Mouse (Mus musculus) MEL (cell line): ENCODE results near the gene Cacng5. TPM values are rescaled to one million over a fixed set of nuclear protein-coding genes. Genes with fewer than 3 reads are reported as not detected.

Experiments
- DNase-seq: peaks from one replicate; pipeline ENCODE4 v3.0.0; 2011; ENCODE audit warnings: low read depth, low spot score
- H3K27ac ChIP-seq: 2 replicates; pipeline ENCODE4 v1.5.1; 2012; ENCODE audit warnings: low read depth, mild to moderate bottlenecking, control low read depth, low read length, moderate library complexity; ENCODE audit not compliant: control insufficient read depth
- H3K27me3 ChIP-seq, 2 experiments: fragments of 150-350 bp in 1 of 2; sonication (generic) in 1 of 2; 2 replicates each; pipeline ENCODE4 v1.6.1; 2012; ENCODE audit warnings: low read length in 2 of 2, mild to moderate bottlenecking in 2 of 2, improper control_type of control experiment in 1 of 2, moderate library complexity in 1 of 2; ENCODE audit not compliant: insufficient read depth in 2 of 2, control insufficient read depth in 1 of 2
- H3K36me3 ChIP-seq, 2 experiments: 2 replicates each; pipeline ENCODE4 v1.6.1; 2012 to 2014; ENCODE audit warnings: low read length in 2 of 2, improper control_type of control experiment in 1 of 2, inconsistent platforms in 1 of 2, mild to moderate bottlenecking in 1 of 2; ENCODE audit not compliant: insufficient read depth in 2 of 2, control insufficient read depth in 1 of 2
- H3K4me1 ChIP-seq, 2 experiments: fragments of 150-350 bp in 1 of 2; sonication (generic) in 1 of 2; 2 replicates each; pipeline ENCODE4 v1.6.1; 2012; ENCODE audit warnings: low read length in 2 of 2, improper control_type of control experiment in 1 of 2, mild to moderate bottlenecking in 1 of 2; ENCODE audit not compliant: insufficient read depth in 2 of 2, control insufficient read depth in 1 of 2
- H3K4me3 ChIP-seq, 2 experiments: fragments of 150-350 bp in 1 of 2; sonication (generic) in 1 of 2; 2 replicates each; pipeline ENCODE4 v1.5.1; 2012; ENCODE audit warnings: low read depth in 2 of 2, low read length in 2 of 2, mild to moderate bottlenecking in 2 of 2, moderate library complexity in 2 of 2, control low read depth in 1 of 2, improper control_type of control experiment in 1 of 2; ENCODE audit not compliant: control insufficient read depth in 1 of 2, insufficient read depth in 1 of 2
- H3K79me2 ChIP-seq: 2 replicates; pipeline ENCODE4 v1.6.1; 2012; ENCODE audit warnings: mild to moderate bottlenecking, low read length, moderate library complexity; ENCODE audit not compliant: control insufficient read depth, poor library complexity, insufficient read depth
- H3K9ac ChIP-seq: 2 replicates; pipeline ENCODE4 v1.6.1; 2012; ENCODE audit warnings: low read depth, mild to moderate bottlenecking, control low read depth, low read length, moderate library complexity; ENCODE audit not compliant: control insufficient read depth, poor library complexity, severe bottlenecking
- H3K9me3 ChIP-seq: fragments of 150-350 bp; sonication (generic); replicated peaks from 2 replicates; pipeline ENCODE4 v1.6.1; 2012; ENCODE audit warnings: mild to moderate bottlenecking, low read length, improper control_type of control experiment, moderate library complexity; ENCODE audit not compliant: insufficient read depth
- BHLHE40 ChIP-seq: IDR thresholded peaks from 2 replicates; pipeline ENCODE4 v1.6.1; 2012; ENCODE audit warnings: low read depth, mild to moderate bottlenecking, inconsistent platforms, low read length, improper control_type of control experiment, borderline replicate concordance
- CTCF ChIP-seq, 3 experiments: IDR thresholded peaks in 2 of 3; conservative IDR thresholded peaks in 1 of 3; 2 replicates each; pipeline ENCODE4 v1.5.1; 2011 to 2012; ENCODE audit warnings: low read length in 3 of 3, low read depth in 2 of 3, mild to moderate bottlenecking in 2 of 3, improper control_type of control experiment in 1 of 3, inconsistent platforms in 1 of 3, mixed read lengths in 1 of 3, moderate library complexity in 1 of 3; ENCODE audit not compliant: control insufficient read depth in 1 of 3, insufficient read depth in 1 of 3, poor library complexity in 1 of 3, severe bottlenecking in 1 of 3
- E2F4 ChIP-seq: IDR thresholded peaks from 2 replicates; pipeline ENCODE4 v1.6.1; 2011; ENCODE audit warnings: low read depth, low read length, improper control_type of control experiment, borderline replicate concordance
- ELF1 ChIP-seq: IDR thresholded peaks from 2 replicates; pipeline ENCODE4 v1.6.1; 2014; ENCODE audit warnings: low read depth, mild to moderate bottlenecking, inconsistent platforms, low read length, improper control_type of control experiment, moderate library complexity
- EP300 ChIP-seq, 2 experiments: IDR thresholded peaks; 2 replicates each; pipeline ENCODE4 v1.6.1; 2011; ENCODE audit warnings: improper control_type of control experiment in 2 of 2, low read length in 2 of 2, low read depth in 1 of 2, mild to moderate bottlenecking in 1 of 2
- ETS1 ChIP-seq: IDR thresholded peaks from 2 replicates; pipeline ENCODE4 v1.6.1; 2012; ENCODE audit warnings: low read depth, mild to moderate bottlenecking, inconsistent platforms, low read length, improper control_type of control experiment, moderate library complexity
- GABPA ChIP-seq: IDR thresholded peaks from 2 replicates; pipeline ENCODE4 v1.6.1; 2012; ENCODE audit warnings: low read depth, mild to moderate bottlenecking, inconsistent platforms, low read length, improper control_type of control experiment, moderate library complexity
- GATA1 ChIP-seq: IDR thresholded peaks from 2 replicates; pipeline ENCODE4 v1.6.1; 2011; ENCODE audit warnings: low read depth, low read length, improper control_type of control experiment
- HCFC1 ChIP-seq: IDR thresholded peaks from 2 replicates; pipeline ENCODE4 v1.6.1; 2012; ENCODE audit warnings: low read depth, mild to moderate bottlenecking, inconsistent platforms, low read length, improper control_type of control experiment, moderate library complexity
- JUND ChIP-seq: IDR thresholded peaks from 2 replicates; pipeline ENCODE4 v1.6.1; 2011; ENCODE audit warnings: low read depth, mild to moderate bottlenecking, improper control_type of control experiment, low read length
- KAT2A ChIP-seq: conservative IDR thresholded peaks from 2 replicates; pipeline ENCODE4 v1.6.1; 2012; ENCODE audit warnings: low read depth, low read length, improper control_type of control experiment, inconsistent platforms
- MAFK ChIP-seq: IDR thresholded peaks from 2 replicates; pipeline ENCODE4 v1.6.1; 2011; ENCODE audit warnings: low read depth, mild to moderate bottlenecking, low read length, improper control_type of control experiment, borderline replicate concordance
- MAZ ChIP-seq: IDR thresholded peaks from 2 replicates; pipeline ENCODE4 v1.6.1; 2012; ENCODE audit warnings: low read depth, mild to moderate bottlenecking, inconsistent platforms, low read length, improper control_type of control experiment
- MXI1 ChIP-seq: IDR thresholded peaks from 2 replicates; pipeline ENCODE4 v1.6.1; 2011; ENCODE audit warnings: mild to moderate bottlenecking, low read depth, low read length, improper control_type of control experiment
- MYB ChIP-seq: IDR thresholded peaks from 2 replicates; pipeline ENCODE4 v1.6.1; 2011; ENCODE audit warnings: mild to moderate bottlenecking, low read depth, low read length, improper control_type of control experiment
- NELFE ChIP-seq: IDR thresholded peaks from 2 replicates; pipeline ENCODE4 v1.6.1; 2011; ENCODE audit warnings: low read depth, low read length, improper control_type of control experiment
- NRF1 ChIP-seq: IDR thresholded peaks from 2 replicates; pipeline ENCODE4 v1.6.1; 2014; ENCODE audit warnings: low read depth, mild to moderate bottlenecking, inconsistent platforms, low read length, improper control_type of control experiment, moderate library complexity; ENCODE audit not compliant: poor library complexity, insufficient read depth, severe bottlenecking
- POLR2A ChIP-seq, 2 experiments: IDR thresholded peaks; 2 replicates each; pipeline ENCODE4 v1.6.1; 2011 to 2012; ENCODE audit warnings: low read length in 2 of 2, mild to moderate bottlenecking in 2 of 2, control low read depth in 1 of 2, improper control_type of control experiment in 1 of 2, low read depth in 1 of 2, moderate library complexity in 1 of 2; ENCODE audit not compliant: control insufficient read depth in 1 of 2, insufficient read depth in 1 of 2, poor library complexity in 1 of 2
- POLR2AphosphoS2 ChIP-seq: IDR thresholded peaks from 2 replicates; pipeline ENCODE4 v1.6.1; 2011; ENCODE audit warnings: low read length, improper control_type of control experiment
- RAD21 ChIP-seq: IDR thresholded peaks from 2 replicates; pipeline ENCODE4 v1.6.1; 2011; ENCODE audit warnings: mild to moderate bottlenecking, low read depth, low read length, improper control_type of control experiment
- RCOR1 ChIP-seq: IDR thresholded peaks from 2 replicates; pipeline ENCODE4 v1.6.1; 2012; ENCODE audit warnings: low read depth, mild to moderate bottlenecking, inconsistent platforms, low read length, improper control_type of control experiment
- SIN3A ChIP-seq: IDR thresholded peaks from 2 replicates; pipeline ENCODE4 v1.6.1; 2012; ENCODE audit warnings: low read length, improper control_type of control experiment, inconsistent platforms
- SMC3 ChIP-seq: IDR thresholded peaks from 2 replicates; pipeline ENCODE4 v1.6.1; 2011; ENCODE audit warnings: low read depth, low read length, improper control_type of control experiment
- TAL1 ChIP-seq: IDR thresholded peaks from 2 replicates; pipeline ENCODE4 v1.6.1; 2012; ENCODE audit warnings: mild to moderate bottlenecking, inconsistent platforms, low read length, moderate library complexity, mixed read lengths
- TBP ChIP-seq: IDR thresholded peaks from 2 replicates; pipeline ENCODE4 v1.8.0; 2011; ENCODE audit warnings: low read depth, low read length, improper control_type of control experiment
- TCF12 ChIP-seq: IDR thresholded peaks from 2 replicates; pipeline ENCODE4 v1.6.1; 2014; ENCODE audit warnings: low read depth, mild to moderate bottlenecking, inconsistent platforms, low read length, improper control_type of control experiment, moderate library complexity
- UBTF ChIP-seq: IDR thresholded peaks from 2 replicates; pipeline ENCODE4 v1.6.1; 2012; ENCODE audit warnings: low read depth, mild to moderate bottlenecking, inconsistent platforms, low read length, improper control_type of control experiment, moderate library complexity, borderline replicate concordance; ENCODE audit not compliant: insufficient read depth
- USF1 ChIP-seq: IDR thresholded peaks from 2 replicates; pipeline ENCODE4 v1.6.1; 2014; ENCODE audit warnings: low read depth, mild to moderate bottlenecking, inconsistent platforms, low read length, improper control_type of control experiment, moderate library complexity
- USF2 ChIP-seq, 2 experiments: IDR thresholded peaks; 2 replicates each; pipeline ENCODE4 v1.6.1; 2011 to 2012; ENCODE audit warnings: improper control_type of control experiment in 2 of 2, low read length in 2 of 2, borderline replicate concordance in 1 of 2, inconsistent platforms in 1 of 2, low read depth in 1 of 2, mild to moderate bottlenecking in 1 of 2; ENCODE audit not compliant: insufficient read depth in 1 of 2
- ZC3H11A ChIP-seq: IDR thresholded peaks from 2 replicates; pipeline ENCODE4 v1.6.1; 2012; ENCODE audit warnings: low read depth, mild to moderate bottlenecking, inconsistent platforms, low read length, improper control_type of control experiment
- polyA plus RNA-seq, 2 experiments: library from polyadenylated mRNA; stranded (reverse) in 1 of 2; unstranded in 1 of 2; fragments of >175 nt in 1 of 2; fragments of >200 nt in 1 of 2; gene quantifications; 2 replicates each; pipeline versions ENCODE4 v1.2.1 to v1.2.4; 2012; ENCODE audit warnings: low replicate concordance in 2 of 2, low read depth in 1 of 2; ENCODE audit not compliant: insufficient read length in 2 of 2, insufficient read depth in 1 of 2, missing spikeins in 1 of 2
- total RNA-seq: library from RNA; depleted of rRNA; stranded (reverse); fragments of 300-350 nt; gene quantifications from 2 replicates; pipeline ENCODE4 v1.2.3, GENCODE M21; 2012

Gene Cacng5
- total and polyA plus RNA-seq, 3 experiments = not detected

DNA sequence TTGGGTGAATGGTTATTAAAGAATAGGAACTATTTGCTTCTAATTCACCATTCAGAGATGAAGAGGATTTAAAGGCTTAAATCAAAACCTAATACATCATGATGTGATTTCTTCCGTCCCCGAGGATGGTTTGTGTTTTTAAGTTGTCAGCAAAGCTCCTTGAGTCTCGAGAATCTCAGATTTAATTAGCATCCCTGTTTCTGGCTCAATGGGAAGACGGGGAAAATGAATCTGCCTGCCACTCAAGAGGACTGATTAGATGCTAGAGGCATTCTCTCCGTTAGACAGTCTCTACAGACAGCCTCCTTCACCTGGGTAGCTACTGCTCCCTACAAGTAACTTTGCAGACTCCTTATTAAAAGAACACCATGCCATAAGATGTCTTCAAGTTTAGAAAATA lies 32.0 kb upstream of the Cacng5 start:
- TF ChIP-seq SMC3 = no peak
- TF ChIP-seq SIN3A = no peak
- no peak for TF ChIP-seq E2F4
- no peak for TF ChIP-seq USF2 (IDR thresholded peaks at IDR 0.05; ENCODE audit: borderline replicate concordance in 1 of 2, insufficient read depth in 1 of 2, low read depth in 1 of 2, low read length in 2 of 2)
- TF ChIP-seq TCF12 = no peak
- TF ChIP-seq GATA1 = no peak
- no peak for TF ChIP-seq GABPA
- no peak for TF ChIP-seq NRF1
- TF ChIP-seq BHLHE40 = no peak
- no peak for TF ChIP-seq MYB
- TF ChIP-seq RAD21 = no peak
- no peak for TF ChIP-seq ZC3H11A
- no peak for TF ChIP-seq RCOR1
- no peak for DNase-seq
- H3K9ac ChIP-seq = no peak overlapping the region
- H3K27me3 ChIP-seq = no peaks in the 10 kb centered on the region
- no peaks in the 10 kb centered on the region for H3K9me3 ChIP-seq
- H3K79me2 ChIP-seq = no peaks in the 10 kb centered on the region
- no peaks in the 10 kb centered on the region for H3K4me1 ChIP-seq
- H3K36me3 ChIP-seq = no peaks in the 10 kb centered on the region; a peak in 1 of 4 replicates
- no peak overlapping the region for H3K4me3 ChIP-seq
- no peak overlapping the region for H3K27ac ChIP-seq

DNA sequence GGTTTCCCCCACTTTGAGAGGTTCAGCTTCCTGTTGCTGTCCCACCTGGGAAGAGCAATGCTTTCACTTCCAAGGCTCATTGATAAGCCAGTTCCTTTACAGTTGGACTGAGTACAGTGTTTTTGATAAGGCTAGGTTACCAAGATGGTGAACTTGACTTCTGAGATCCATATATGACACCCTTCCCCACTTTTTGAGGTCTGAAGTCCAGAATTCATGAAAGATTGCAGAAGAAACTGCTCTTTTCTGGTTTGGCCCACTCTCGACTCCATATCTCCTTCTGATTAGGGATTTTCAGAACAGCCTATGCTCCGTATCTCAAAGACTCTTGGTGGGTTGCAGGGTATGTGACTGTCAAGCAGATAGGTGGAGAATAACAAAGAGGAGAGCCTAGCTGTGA lies 22.1 kb upstream of the Cacng5 start:
- Histone ChIP-seq H3K4me1 (peaks cover 15 to 18% of the 10 kb centered on the region in 2 experiments), H3K9ac (no peak overlapping the region), H3K27ac (peak overlapping the region; percentile 81), H3K27me3 (no peaks in the 10 kb centered on the region), H3K36me3 (peaks cover 7 to 18% of the 10 kb centered on the region in 2 experiments), H3K9me3 (no peaks in the 10 kb centered on the region), H3K79me2 (no peaks in the 10 kb centered on the region), H3K4me3 (no peak overlapping the region)
- DNase-seq = peak; percentile 85
- TF ChIP-seq ETS1 (peak; percentile 84), MXI1 (peak; percentile 27; the same call in 1 of the 2 replicates), UBTF (no peak; the same call in 1 of the 2 replicates), POLR2A (IDR thresholded peaks at IDR 0.05; ENCODE audit: control insufficient read depth in 1 of 2, insufficient read depth in 1 of 2, low read depth in 1 of 2, low read length in 2 of 2, poor library complexity in 1 of 2) (no peak), USF1 (no peak), HCFC1 (no peak), ZC3H11A (no peak), CTCF (IDR thresholded peaks at IDR 0.05 in 2 of 3, conservative IDR thresholded peaks at IDR 0.05 in 1 of 3; ENCODE audit: control insufficient read depth in 1 of 3, insufficient read depth in 1 of 3, low read depth in 2 of 3, low read length in 3 of 3, poor library complexity in 1 of 3, severe bottlenecking in 1 of 3) (no peak), NELFE (no peak), MAFK (peak; percentile 29; the same call in 1 of the 2 replicates), TBP (no peak), KAT2A (peak; percentile 9; the same call in 1 of the 2 replicates), MAZ (peak; percentile 58), GABPA (no peak), SMC3 (no peak), POLR2AphosphoS2 (peak; percentile 36; the same call in 1 of the 2 replicates), ELF1 (no peak), EP300 (IDR thresholded peaks at IDR 0.05; ENCODE audit: low read depth in 1 of 2, low read length in 2 of 2) (peak; percentile 93 to 94), USF2 (IDR thresholded peaks at IDR 0.05; ENCODE audit: borderline replicate concordance in 1 of 2, insufficient read depth in 1 of 2, low read depth in 1 of 2, low read length in 2 of 2) (no peak), RCOR1 (peak; percentile 91), JUND (no peak), SIN3A (peak; percentile 67), MYB (peak; percentile 80), BHLHE40 (0 out of 2 replicates have a peak, but pooled peaks have one; percentile 61), TAL1 (no peak)
